Mouse (Mus musculus): ENCODE results near the gene Gjb3.

GRCm38 (mm10) chr4:127311561-127311960 is 19.1 kb downstream of the Gjb3 start:
- TF ChIP-seq POLR2A (IDR thresholded peaks at IDR 0.05; ENCODE audit: extremely low read depth, insufficient read depth, low read length) (no peak), CTCF (IDR thresholded peaks at IDR 0.05; ENCODE audit: low read depth, low read length) (no peak)
